Mouse (Mus musculus): ENCODE data around the gene Map3k15.

The Map3k15 gene

GRCm38 (mm10) chrX:159988002-159988960 is at the start of gene Map3k15:
Gene Map3k15 (plus strand): TSS chrX:159988433.
- no peak for DNase-seq (ENCODE audit: low spot score)

GRCm38 (mm10) chrX:159942569-159942968 is 45.7 kb upstream of the Map3k15 start:
- DNase-seq (ENCODE audit: low spot score), result no peak

GRCm38 (mm10) chrX:159943586-159943985 is 44.6 kb upstream of the Map3k15 start:
- DNase-seq (ENCODE audit: low spot score), result no peak

- DNase-seq (ENCODE audit: low spot score), result no peak
Measured at GRCm38 (mm10) chrX:159953546-159954429, 34.4 kb upstream of the Map3k15 start.

GRCm38 (mm10) chrX:159954430-159954779 is 33.8 kb upstream of the Map3k15 start:
- DNase-seq (ENCODE audit: low spot score), result no peak

GRCm38 (mm10) chrX:159955433-159955832 is 32.8 kb upstream of the Map3k15 start:
- no peak for DNase-seq (ENCODE audit: low spot score)

GRCm38 (mm10) chrX:159961385-159961784 is 26.8 kb upstream of the Map3k15 start:
- no peak for DNase-seq (ENCODE audit: low spot score)

- DNase-seq (ENCODE audit: low spot score), result peak; percentile 70
Measured at GRCm38 (mm10) chrX:159963273-159963672, 25.0 kb upstream of the Map3k15 start.

GRCm38 (mm10) chrX:159963925-159964324 is 24.3 kb upstream of the Map3k15 start:
- DNase-seq (ENCODE audit: low spot score), result no peak

- no peak for DNase-seq (ENCODE audit: low spot score)
Measured at GRCm38 (mm10) chrX:159969025-159969424, 19.2 kb upstream of the Map3k15 start.

- no peak for DNase-seq (ENCODE audit: low spot score)
Measured at GRCm38 (mm10) chrX:159971091-159971779, 17.0 kb upstream of the Map3k15 start.

- DNase-seq (ENCODE audit: low spot score), result peak; percentile 49
Measured at GRCm38 (mm10) chrX:159973730-159974129, 14.5 kb upstream of the Map3k15 start.

- no peak for DNase-seq (ENCODE audit: low spot score)
Measured at GRCm38 (mm10) chrX:159976243-159976642, 12.0 kb upstream of the Map3k15 start.

- DNase-seq (ENCODE audit: low spot score), result no peak
Measured at GRCm38 (mm10) chrX:159995808-159996207, 7.6 kb downstream of the Map3k15 start.

GRCm38 (mm10) chrX:160053306-160053705 is 65.1 kb downstream of the Map3k15 start:
- DNase-seq (ENCODE audit: low spot score), result no peak

GRCm38 (mm10) chrX:160054643-160055042 is 66.4 kb downstream of the Map3k15 start:
- DNase-seq (ENCODE audit: low spot score), result no peak

GRCm38 (mm10) chrX:160091973-160092372 is 103.7 kb downstream of the Map3k15 start:
- no peak for DNase-seq (ENCODE audit: low spot score)

- DNase-seq (ENCODE audit: low spot score), result no peak
Measured at GRCm38 (mm10) chrX:160107817-160108216, 119.6 kb downstream of the Map3k15 start.

GRCm38 (mm10) chrX:160113777-160114176 is 125.5 kb downstream of the Map3k15 start:
- no peak for DNase-seq (ENCODE audit: low spot score)

- DNase-seq (ENCODE audit: low spot score), result no peak
Measured at GRCm38 (mm10) chrX:160116074-160116473, 127.8 kb downstream of the Map3k15 start.

- peak; percentile 41 for DNase-seq (ENCODE audit: low spot score)
Measured at GRCm38 (mm10) chrX:160116658-160117057, 128.4 kb downstream of the Map3k15 start.
